Mouse (Mus musculus) MEL (cell line): ENCODE results near the gene Psmb9.
A peak's percentile ranks its signal among the peaks of the same experiment; 100 is the strongest.

ENCODE experiments used
- CTCF ChIP-seq, 3 experiments: IDR thresholded peaks in 2 of 3; conservative IDR thresholded peaks in 1 of 3; 2 replicates each; pipeline ENCODE4 v1.5.1; 2011 to 2012; ENCODE audit warnings: low read length in 3 of 3, low read depth in 2 of 3, mild to moderate bottlenecking in 2 of 3, improper control_type of control experiment in 1 of 3, inconsistent platforms in 1 of 3, mixed read lengths in 1 of 3, moderate library complexity in 1 of 3; ENCODE audit not compliant: control insufficient read depth in 1 of 3, insufficient read depth in 1 of 3, poor library complexity in 1 of 3, severe bottlenecking in 1 of 3
- HCFC1 ChIP-seq: IDR thresholded peaks from 2 replicates; pipeline ENCODE4 v1.6.1; 2012; ENCODE audit warnings: low read depth, mild to moderate bottlenecking, inconsistent platforms, low read length, improper control_type of control experiment, moderate library complexity
- MAFK ChIP-seq: IDR thresholded peaks from 2 replicates; pipeline ENCODE4 v1.6.1; 2011; ENCODE audit warnings: low read depth, mild to moderate bottlenecking, low read length, improper control_type of control experiment, borderline replicate concordance
- MAX ChIP-seq: IDR thresholded peaks from 2 replicates; pipeline ENCODE4 v1.6.1; 2011; ENCODE audit warnings: low read length, improper control_type of control experiment
- POLR2A ChIP-seq, 2 experiments: IDR thresholded peaks; 2 replicates each; pipeline ENCODE4 v1.6.1; 2011 to 2012; ENCODE audit warnings: low read length in 2 of 2, mild to moderate bottlenecking in 2 of 2, control low read depth in 1 of 2, improper control_type of control experiment in 1 of 2, low read depth in 1 of 2, moderate library complexity in 1 of 2; ENCODE audit not compliant: control insufficient read depth in 1 of 2, insufficient read depth in 1 of 2, poor library complexity in 1 of 2
- RCOR1 ChIP-seq: IDR thresholded peaks from 2 replicates; pipeline ENCODE4 v1.6.1; 2012; ENCODE audit warnings: low read depth, mild to moderate bottlenecking, inconsistent platforms, low read length, improper control_type of control experiment
- SIN3A ChIP-seq: IDR thresholded peaks from 2 replicates; pipeline ENCODE4 v1.6.1; 2012; ENCODE audit warnings: low read length, improper control_type of control experiment, inconsistent platforms
- SMC3 ChIP-seq: IDR thresholded peaks from 2 replicates; pipeline ENCODE4 v1.6.1; 2011; ENCODE audit warnings: low read depth, low read length, improper control_type of control experiment
- TAL1 ChIP-seq: IDR thresholded peaks from 2 replicates; pipeline ENCODE4 v1.6.1; 2012; ENCODE audit warnings: mild to moderate bottlenecking, inconsistent platforms, low read length, moderate library complexity, mixed read lengths
- USF2 ChIP-seq, 2 experiments: IDR thresholded peaks; 2 replicates each; pipeline ENCODE4 v1.6.1; 2011 to 2012; ENCODE audit warnings: improper control_type of control experiment in 2 of 2, low read length in 2 of 2, borderline replicate concordance in 1 of 2, inconsistent platforms in 1 of 2, low read depth in 1 of 2, mild to moderate bottlenecking in 1 of 2; ENCODE audit not compliant: insufficient read depth in 1 of 2

GRCm38 (mm10) chr17:34135297-34136224 lies 52.0 kb downstream of the Psmb9 start:
- TF ChIP-seq CTCF (IDR thresholded peaks at IDR 0.05 in 2 of 3, conservative IDR thresholded peaks at IDR 0.05 in 1 of 3; ENCODE audit: control insufficient read depth in 1 of 3, insufficient read depth in 1 of 3, low read depth in 2 of 3, low read length in 3 of 3, poor library complexity in 1 of 3, severe bottlenecking in 1 of 3) (peak in 2 of 3 experiments; percentile 99 to 100; a peak in 5 of 6 replicates), POLR2A (IDR thresholded peaks at IDR 0.05; ENCODE audit: control insufficient read depth in 1 of 2, insufficient read depth in 1 of 2, low read depth in 1 of 2, low read length in 2 of 2, poor library complexity in 1 of 2) (peak in 1 of 2 experiments; percentile 61; a peak in 3 of 4 replicates), USF2 (IDR thresholded peaks at IDR 0.05; ENCODE audit: borderline replicate concordance in 1 of 2, insufficient read depth in 1 of 2, low read depth in 1 of 2, low read length in 2 of 2) (no peak), TAL1 (no peak), MAX (no peak; the same call in 1 of the 2 replicates), HCFC1 (no peak; the same call in 1 of the 2 replicates), MAFK (no peak), SMC3 (peak; percentile 100), SIN3A (peak; percentile 67), RCOR1 (no peak)
